Mouse (Mus musculus) testis, postnatal 14 days (tissue): Measurements from ENCODE around the gene Dlst.

Experiments used
- DNase-seq: peaks from one replicate; pipeline ENCODE4 v3.0.0; 2021; ENCODE audit warnings: low spot score

Dlst gene

GRCm38 (mm10) chr12:85182898-85183297, 72.3 kb downstream of the Dlst start:
- no peak for DNase-seq

GRCm38 (mm10) chr12:85184118-85184517, 73.5 kb downstream of the Dlst start:
- no peak for DNase-seq
